Mouse (Mus musculus) CH12.LX (cell line): ENCODE measurements around the gene Drg1.

Source experiments
- PAX5 ChIP-seq: IDR thresholded peaks from 2 replicates; pipeline ENCODE4 v1.6.1; 2012; ENCODE audit warnings: low read length, inconsistent platforms, mixed read lengths
- POLR2A ChIP-seq: IDR thresholded peaks from 2 replicates; pipeline ENCODE4 v1.6.1; 2011; ENCODE audit warnings: low read depth, mild to moderate bottlenecking, improper control_type of control experiment, low read length
- RAD21 ChIP-seq: IDR thresholded peaks from 2 replicates; pipeline ENCODE4 v1.6.1; 2011; ENCODE audit warnings: low read depth, mild to moderate bottlenecking, low read length, improper control_type of control experiment, moderate library complexity

- TF ChIP-seq POLR2A (no peak), RAD21 (no peak), PAX5 (no peak)
Observed at GRCm38 (mm10) chr11:3302792-3303191, 36.6 kb upstream of the Drg1 start.
